Mouse (Mus musculus) lung, postnatal 0 days (tissue): Measurements from ENCODE around the gene C3ar1. TPM values are rescaled to one million over a fixed set of nuclear protein-coding genes. Genes with fewer than 3 reads are reported as not detected.

Experiments used
- ATAC-seq: fragments of 200-750 bp; cut with Nextera tagmentation; 2 replicates; pipeline ENCODE4 v1.8.0; 2017; ENCODE audit warnings: moderate library complexity
- DNase-seq: peaks from one replicate; pipeline ENCODE4 v3.0.0-alpha.2; 2016; ENCODE audit warnings: low spot score
- H3K27ac ChIP-seq: fragments of 300-500 bp; sonication (generic); 2 replicates; pipeline ENCODE4 v1.5.1; 2014; ENCODE audit warnings: antibody characterized with exemption, mild to moderate bottlenecking, low read length, mixed read lengths
- H3K27me3 ChIP-seq: fragments of 300-500 bp; sonication (generic); replicated peaks from 2 replicates; pipeline ENCODE4 v1.6.1; 2014; ENCODE audit warnings: low read length, mixed read lengths; ENCODE audit not compliant: insufficient read depth
- H3K36me3 ChIP-seq: fragments of 300-500 bp; sonication (generic); 2 replicates; pipeline ENCODE4 v1.6.1; 2014; ENCODE audit warnings: low read length, mixed read lengths; ENCODE audit not compliant: insufficient read depth
- H3K4me1 ChIP-seq: fragments of 300-500 bp; sonication (generic); 2 replicates; pipeline ENCODE4 v1.6.1; 2014; ENCODE audit warnings: antibody characterized with exemption, low read depth, low read length, mixed read lengths; ENCODE audit not compliant: insufficient read depth
- H3K4me2 ChIP-seq: fragments of 300-500 bp; sonication (generic); replicated peaks from 2 replicates; pipeline ENCODE4 v1.6.1; 2014; ENCODE audit warnings: low read depth, mild to moderate bottlenecking, low read length, moderate library complexity, mixed read lengths
- H3K4me3 ChIP-seq: fragments of 300-500 bp; sonication (generic); 2 replicates; pipeline ENCODE4 v1.5.1; 2014; ENCODE audit warnings: low read depth, low read length
- H3K9ac ChIP-seq: fragments of 300-500 bp; sonication (generic); replicated peaks from 2 replicates; pipeline ENCODE4 v1.6.1; 2014; ENCODE audit warnings: low read depth, mild to moderate bottlenecking
- H3K9me3 ChIP-seq: fragments of 300-500 bp; sonication (generic); 2 replicates; pipeline ENCODE4 v1.6.1; 2016; ENCODE audit warnings: low read length, mixed read lengths
- CTCF ChIP-seq: IDR thresholded peaks from 2 replicates; pipeline ENCODE4 v1.5.1; 2016; ENCODE audit warnings: antibody characterized with exemption, mild to moderate bottlenecking
- EP300 ChIP-seq: IDR thresholded peaks from 2 replicates; pipeline ENCODE4 v1.6.1; 2016; ENCODE audit warnings: antibody characterized with exemption, mild to moderate bottlenecking, control low read depth
- WGBS: fragments of 180-500 bp; shearing (Covaris S2); extraction: QIAGEN DNeasy Blood & Tissue Kit; methylation state at CpG from one replicate; pipeline ENCODE4 v1.1.7; 2014; 5-methylcytosine and 5-hydroxymethylcytosine counted together
- polyA plus RNA-seq: library from polyadenylated mRNA; unstranded; fragments of >200 nt; fragmentation: Nextera tagmentation; extraction: Ambion mirVana; gene quantifications from 2 replicates; pipeline ENCODE4 v1.2.1, GENCODE M21; 2015

Gene C3ar1
- polyA plus RNA-seq, 1 experiment from 2014 or later, result 3.4 TPM

DNA sequence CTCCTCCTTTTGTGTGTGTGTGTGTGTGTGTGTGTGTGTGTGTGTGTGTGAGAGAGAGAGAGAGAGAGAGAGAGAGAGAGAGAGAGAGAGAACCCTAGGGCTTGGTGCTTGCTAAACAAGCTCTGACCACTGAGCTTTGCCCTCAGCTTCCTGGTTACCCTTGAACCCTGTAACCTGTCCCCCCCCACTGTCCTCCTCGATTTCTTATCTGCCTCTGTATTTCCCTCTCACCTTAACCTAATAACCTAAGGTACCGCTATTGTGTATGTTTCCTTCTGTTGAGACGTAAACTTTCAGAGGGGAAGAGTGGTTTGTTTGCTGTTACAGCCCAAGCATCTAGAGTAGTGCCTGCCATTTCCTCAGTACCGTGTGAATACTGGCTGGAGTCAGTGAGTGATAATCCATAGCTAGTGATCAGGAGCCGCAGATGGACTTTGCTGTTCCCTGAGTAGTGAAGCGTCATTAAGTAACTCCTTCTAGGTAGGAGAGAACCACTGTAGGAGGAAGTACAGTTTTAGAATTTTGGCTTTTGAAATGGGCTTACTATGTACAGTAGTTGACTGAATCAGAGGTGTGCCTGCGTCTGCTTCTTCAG, 23.3 kb upstream of the C3ar1 start:
- Histone ChIP-seq H3K4me1 (peaks cover 4% of the 10 kb centered on the region; the same call in 1 of the 2 replicates), H3K36me3 (peaks cover 34% of the 10 kb centered on the region), H3K9me3 (no peaks in the 10 kb centered on the region), H3K4me3 (no peak overlapping the region), H3K27ac (no peak overlapping the region), H3K4me2 (no peak overlapping the region), H3K9ac (no peak overlapping the region), H3K27me3 (no peaks in the 10 kb centered on the region)
- ATAC-seq (no peak), DNase-seq (no peak)
- TF ChIP-seq CTCF (no peak), EP300 (no peak)
- 77% methylated on average over 7 of the region's 7 CpGs for WGBS

GRCm38 (mm10) chr6:122874720-122875389, 18.9 kb upstream of the C3ar1 start:
- ATAC-seq (peak; percentile 72), DNase-seq (peak; percentile 61)
- no peaks in the 10 kb centered on the region for H3K27me3 ChIP-seq
- peak overlapping the region; percentile 71 for H3K4me2 ChIP-seq
- TF ChIP-seq CTCF (no peak), EP300 (no peak)
- no peaks in the 10 kb centered on the region for H3K9me3 ChIP-seq
- H3K4me1 ChIP-seq, result peaks cover 4% of the 10 kb centered on the region; the same call in 1 of the 2 replicates
- H3K36me3 ChIP-seq, result no peaks in the 10 kb centered on the region
- peak overlapping the region; percentile 95 for H3K4me3 ChIP-seq
- WGBS, result under 1% methylated on average over 31 of the region's 31 CpGs
- H3K27ac ChIP-seq, result peak overlapping the region; percentile 86
- H3K9ac ChIP-seq, result peak overlapping the region; percentile 77

GRCm38 (mm10) chr6:122873871-122874719, 18.1 kb upstream of the C3ar1 start, which contains the start of gene Necap1:
Gene Necap1, plus strand, starts transcription at chr6:122874474.
- no peaks in the 10 kb centered on the region for H3K27me3 ChIP-seq
- ATAC-seq (peak; percentile 99), DNase-seq (peak; percentile 97)
- no peaks in the 10 kb centered on the region for H3K36me3 ChIP-seq
- 7% methylated on average over 43 of the region's 43 CpGs for WGBS
- peak within 1 kb of the TSS; percentile 77 for H3K9ac ChIP-seq
- peak; percentile 88 for TF ChIP-seq CTCF
- peak; percentile 51; the same call in 1 of the 2 replicates for TF ChIP-seq EP300
- H3K4me2 ChIP-seq, result peak within 1 kb of the TSS; percentile 71
- peaks cover 4% of the 10 kb centered on the region; the same call in 1 of the 2 replicates for H3K4me1 ChIP-seq
- no peaks in the 10 kb centered on the region for H3K9me3 ChIP-seq
- peak within 1 kb of the TSS; percentile 95 for H3K4me3 ChIP-seq
- peak within 1 kb of the TSS; percentile 86 for H3K27ac ChIP-seq

GRCm38 (mm10) chr6:122872800-122873199, 16.8 kb upstream of the C3ar1 start:
- no peak overlapping the region for H3K9ac ChIP-seq
- H3K4me1 ChIP-seq, result peaks cover 4% of the 10 kb centered on the region; the same call in 1 of the 2 replicates
- no peaks in the 10 kb centered on the region for H3K36me3 ChIP-seq
- DNase-seq (peak; percentile 43), ATAC-seq (no peak)
- no peak overlapping the region for H3K4me3 ChIP-seq
- H3K9me3 ChIP-seq, result no peaks in the 10 kb centered on the region
- no peak overlapping the region for H3K4me2 ChIP-seq
- no peaks in the 10 kb centered on the region for H3K27me3 ChIP-seq
- H3K27ac ChIP-seq, result no peak overlapping the region
- 91% methylated on average over 5 of the region's 5 CpGs for WGBS
- TF ChIP-seq CTCF (no peak), EP300 (no peak)

DNA sequence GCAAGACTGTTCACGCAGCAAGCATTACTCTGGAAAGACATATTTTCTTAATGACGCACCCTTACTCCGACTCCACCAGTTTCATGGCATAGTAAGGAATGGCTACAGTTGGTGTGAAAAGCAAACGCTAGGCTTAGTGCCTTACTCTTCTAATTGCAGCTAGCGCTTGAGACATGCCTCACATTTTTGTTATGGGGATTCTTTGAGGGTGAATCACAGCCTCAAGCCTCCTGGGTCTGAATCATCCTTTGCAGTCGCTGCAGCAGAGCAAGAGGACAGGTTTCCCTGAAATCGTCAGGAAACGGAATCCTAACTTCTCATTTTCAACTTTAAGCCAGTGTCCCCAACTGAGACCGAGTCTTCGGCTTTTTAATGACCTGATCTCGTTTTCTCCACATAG, 13.9 kb upstream of the C3ar1 start:
- Histone ChIP-seq H3K4me3 (no peak overlapping the region), H3K4me1 (no peaks in the 10 kb centered on the region)
- DNase-seq, result peak; percentile 20

GRCm38 (mm10) chr6:122867914-122868313, 12.0 kb upstream of the C3ar1 start:
- no peaks in the 10 kb centered on the region for H3K27me3 ChIP-seq
- ATAC-seq (no peak), DNase-seq (no peak)
- H3K36me3 ChIP-seq, result no peaks in the 10 kb centered on the region
- no peak overlapping the region for H3K4me3 ChIP-seq
- 45% methylated on average over 4 of the region's 4 CpGs for WGBS
- H3K4me2 ChIP-seq, result no peak overlapping the region
- TF ChIP-seq CTCF (peak; percentile 50), EP300 (no peak)
- H3K9ac ChIP-seq, result no peak overlapping the region
- H3K4me1 ChIP-seq, result no peaks in the 10 kb centered on the region
- no peak overlapping the region for H3K27ac ChIP-seq
- no peaks in the 10 kb centered on the region for H3K9me3 ChIP-seq

More for the DNA sequence above, 13.9 kb upstream of the C3ar1 start:
- no peak overlapping the region for H3K27ac ChIP-seq
- H3K36me3 ChIP-seq, result no peaks in the 10 kb centered on the region
- no peaks in the 10 kb centered on the region for H3K9me3 ChIP-seq
- H3K4me2 ChIP-seq, result no peak overlapping the region
- 72% methylated on average over 11 of the region's 11 CpGs for WGBS
- no peak overlapping the region for H3K9ac ChIP-seq
- no peak for ATAC-seq
- no peak for TF ChIP-seq CTCF
- no peak for TF ChIP-seq EP300
- H3K27me3 ChIP-seq, result no peaks in the 10 kb centered on the region
